Mouse (Mus musculus): ENCODE measurements around the gene Gpr146. TPM values are rescaled to one million over a fixed set of nuclear protein-coding genes. Genes with fewer than 3 reads are reported as not detected.

Gene Gpr146
- polyA plus RNA-seq, 1 experiment from 2014 or later = 3.4 TPM

GRCm38 (mm10) chr5:139416942-139417341 is 39.4 kb downstream of the Gpr146 start:
- 89% methylated on average over 4 of the region's 4 CpGs for WGBS
- Histone ChIP-seq H3K27me3 (no peaks in the 10 kb centered on the region), H3K27ac (replicated peaks) (no peak overlapping the region), H3K9ac (no peak overlapping the region), H3K4me3 (replicated peaks) (no peak overlapping the region), H3K4me2 (replicated peaks) (no peak overlapping the region), H3K36me3 (peaks cover 6% of the 10 kb centered on the region; the same call in 1 of the 2 replicates), H3K9me3 (replicated peaks) (no peaks in the 10 kb centered on the region), H3K4me1 (peaks cover 6% of the 10 kb centered on the region; the same call in 1 of the 2 replicates)
- no peak for ATAC-seq (ENCODE audit: insufficient number of reproducible peaks, low FRiP score, low TSS enrichment, low read depth)

DNA sequence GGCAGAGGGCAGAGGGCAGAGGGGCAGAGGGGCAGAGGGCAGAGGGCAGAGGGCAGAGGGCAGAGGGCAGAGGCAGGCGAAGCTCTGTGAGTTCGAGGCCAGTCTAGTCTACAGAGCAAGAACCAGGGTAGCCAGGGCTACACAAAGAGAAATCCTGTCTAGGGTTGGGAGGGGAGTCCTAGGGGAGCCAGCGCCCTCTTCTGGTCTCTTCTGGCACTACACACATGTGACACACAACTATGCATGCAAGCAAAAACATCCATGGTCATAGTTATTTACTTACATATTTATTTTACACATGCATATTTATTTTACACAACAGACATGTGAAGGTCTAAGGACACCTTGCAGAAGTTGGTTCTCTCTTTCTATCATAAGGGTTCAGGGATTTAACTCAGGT is 40.0 kb downstream of the Gpr146 start:
- H3K4me1 ChIP-seq = peaks cover 8% of the 10 kb centered on the region; the same call in 1 of the 2 replicates
- no peaks in the 10 kb centered on the region for H3K27me3 ChIP-seq
- 90% methylated on average over 3 of the region's 3 CpGs for WGBS
- no peak overlapping the region for H3K4me3 ChIP-seq (replicated peaks)
- ATAC-seq (ENCODE audit: insufficient number of reproducible peaks, low FRiP score, low TSS enrichment, low read depth) = no peak
- peaks cover 6% of the 10 kb centered on the region; the same call in 1 of the 2 replicates for H3K36me3 ChIP-seq
- no peaks in the 10 kb centered on the region for H3K9me3 ChIP-seq (replicated peaks)
- H3K9ac ChIP-seq = no peak overlapping the region
- no peak overlapping the region for H3K27ac ChIP-seq (replicated peaks)
- no peak overlapping the region for H3K4me2 ChIP-seq (replicated peaks)

DNA sequence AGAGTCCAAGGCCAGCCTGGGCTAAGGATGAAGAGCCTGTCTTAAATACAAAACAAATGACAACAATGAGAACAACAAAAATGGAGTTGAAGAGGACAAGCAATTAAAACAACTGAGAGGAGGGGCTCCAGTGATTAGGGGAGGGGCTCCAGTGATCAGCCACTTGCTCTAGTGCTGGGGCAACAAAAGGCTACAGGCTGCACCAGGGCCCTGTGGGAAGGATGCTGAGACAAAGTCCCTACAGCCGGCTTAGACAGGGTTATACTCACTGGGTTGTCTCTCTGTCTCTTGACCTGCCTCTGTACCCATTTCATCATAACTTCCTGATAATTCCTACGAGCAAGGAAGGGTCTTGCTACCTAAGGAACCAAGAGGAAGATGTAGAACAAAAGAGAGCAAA is 40.6 kb downstream of the Gpr146 start:
- no peak for ATAC-seq (ENCODE audit: insufficient number of reproducible peaks, low FRiP score, low TSS enrichment, low read depth)
- Histone ChIP-seq H3K4me2 (replicated peaks) (no peak overlapping the region), H3K27me3 (no peaks in the 10 kb centered on the region), H3K4me1 (peaks cover 15% of the 10 kb centered on the region), H3K9ac (no peak overlapping the region), H3K4me3 (replicated peaks) (no peak overlapping the region), H3K36me3 (peaks cover 6% of the 10 kb centered on the region; the same call in 1 of the 2 replicates), H3K27ac (replicated peaks) (0 out of 2 replicates have a peak overlapping the region, but pooled peaks have one; percentile 12), H3K9me3 (replicated peaks) (no peaks in the 10 kb centered on the region)
- WGBS = 72% methylated on average over 2 of the region's 2 CpGs

DNA sequence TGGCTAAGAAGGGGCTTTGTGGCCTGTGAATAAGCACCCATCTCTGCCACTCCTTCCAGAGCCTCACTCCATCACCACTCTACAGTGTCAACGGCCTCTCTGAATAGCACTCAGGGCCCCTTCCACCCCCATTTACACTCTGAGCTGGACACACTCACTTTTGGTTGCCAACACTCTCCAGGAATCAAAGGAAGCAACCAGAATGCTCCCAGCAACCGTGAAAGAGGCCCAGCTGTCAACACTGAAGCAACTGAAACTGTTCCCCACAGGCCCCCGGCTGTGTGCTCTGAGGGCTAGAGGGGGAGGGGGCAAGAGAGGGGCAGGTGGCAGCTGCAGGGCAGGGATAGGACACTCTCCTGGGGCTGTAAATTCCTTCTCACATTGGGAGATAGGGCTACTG is 41.1 kb downstream of the Gpr146 start:
- Histone ChIP-seq H3K4me2 (replicated peaks) (no peak overlapping the region), H3K9me3 (replicated peaks) (no peaks in the 10 kb centered on the region), H3K9ac (no peak overlapping the region), H3K4me1 (peaks cover 20% of the 10 kb centered on the region), H3K27ac (replicated peaks) (0 out of 2 replicates have a peak overlapping the region, but pooled peaks have one; percentile 12), H3K27me3 (no peaks in the 10 kb centered on the region), H3K4me3 (replicated peaks) (no peak overlapping the region), H3K36me3 (peaks cover 6% of the 10 kb centered on the region; the same call in 1 of the 2 replicates)
- ATAC-seq (ENCODE audit: insufficient number of reproducible peaks, low FRiP score, low TSS enrichment, low read depth) = no peak
- 31% methylated on average over 3 of the region's 3 CpGs for WGBS

DNA sequence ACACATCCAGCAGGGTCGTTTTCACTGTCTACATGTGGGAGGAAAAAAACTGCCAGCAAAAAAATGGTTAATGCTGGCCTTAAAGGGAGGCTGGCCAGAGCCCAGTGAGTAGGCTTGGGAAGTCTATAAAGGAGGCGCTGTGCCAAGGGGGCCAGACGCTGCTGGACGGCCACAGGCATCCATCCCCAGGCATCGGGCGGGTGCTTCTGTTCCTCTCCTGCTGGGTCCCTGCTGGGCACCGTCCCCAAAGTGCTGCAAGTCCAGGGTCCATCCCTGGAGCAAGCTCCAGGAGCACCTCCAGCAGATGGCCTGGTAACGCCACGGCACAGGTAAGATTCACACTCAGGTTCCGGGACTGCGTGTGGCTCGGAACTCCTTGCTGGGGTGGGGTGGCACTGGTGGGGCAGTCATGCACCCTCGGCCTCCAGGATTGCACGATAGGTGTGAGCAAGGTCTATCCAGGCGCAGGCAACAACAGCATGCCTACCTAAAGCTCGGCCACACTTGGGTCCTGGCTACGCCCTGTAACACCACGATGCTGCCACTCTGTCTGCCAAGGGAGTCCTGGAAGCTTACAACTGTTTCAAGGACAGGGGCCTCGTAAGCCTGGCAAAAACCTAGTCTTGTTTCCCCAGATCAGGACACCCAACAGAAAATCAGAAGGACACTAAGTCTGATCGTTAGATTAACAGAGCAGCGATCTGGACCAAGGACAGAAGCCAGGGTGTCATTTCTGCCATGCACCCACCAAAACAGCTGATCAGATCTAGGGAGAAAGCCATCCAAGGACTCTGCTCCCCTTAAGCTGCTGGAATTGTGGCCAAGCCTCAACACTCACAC is 45.7 kb downstream of the Gpr146 start, which contains the start of gene Gper1:
Gene Gper1 (plus strand): TSS at position 126 of the 840 bp plus-strand sequence.
- H3K4me3 ChIP-seq (replicated peaks) = peak within 1 kb of the TSS; percentile 27
- no peaks in the 10 kb centered on the region for H3K9me3 ChIP-seq (replicated peaks)
- ATAC-seq (ENCODE audit: insufficient number of reproducible peaks, low FRiP score, low TSS enrichment, low read depth) = no peak
- no peaks in the 10 kb centered on the region for H3K36me3 ChIP-seq
- H3K4me1 ChIP-seq = peaks cover 30% of the 10 kb centered on the region
- no peak within 1 kb of the TSS for H3K9ac ChIP-seq
- H3K27ac ChIP-seq (replicated peaks) = 0 out of 2 replicates have a peak within 1 kb of the TSS, but pooled peaks have one; percentile 2
- peak within 1 kb of the TSS; percentile 32 for H3K4me2 ChIP-seq (replicated peaks)
- 50% methylated on average over 21 of the region's 21 CpGs for WGBS
- H3K27me3 ChIP-seq = no peaks in the 10 kb centered on the region

DNA sequence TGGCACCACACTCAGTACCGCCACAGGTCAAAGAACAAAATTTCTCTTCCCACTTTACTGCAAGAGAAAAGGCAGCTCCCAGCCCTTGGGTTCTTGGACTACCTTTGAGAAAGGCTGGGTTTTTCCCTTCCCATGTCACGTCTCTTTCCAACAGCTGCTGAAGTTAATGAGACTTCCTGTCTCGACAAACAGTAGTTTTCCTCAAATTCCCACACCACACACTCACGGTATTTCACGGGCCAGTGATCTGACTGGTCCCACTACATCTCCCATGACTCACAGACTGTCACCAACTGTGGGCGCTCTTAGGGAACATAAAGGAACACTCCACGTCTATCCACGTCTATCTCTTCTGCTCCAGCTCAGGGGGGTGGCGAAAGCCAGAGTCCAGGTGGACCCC is 47.7 kb downstream of the Gpr146 start:
- H3K4me3 ChIP-seq (replicated peaks) = no peak overlapping the region
- H3K4me2 ChIP-seq (replicated peaks) = no peak overlapping the region
- H3K27ac ChIP-seq (replicated peaks) = no peak overlapping the region
- WGBS = 67% methylated on average over 9 of the region's 9 CpGs
- no peaks in the 10 kb centered on the region for H3K27me3 ChIP-seq
- H3K4me1 ChIP-seq = peaks cover 29% of the 10 kb centered on the region
- ATAC-seq (ENCODE audit: insufficient number of reproducible peaks, low FRiP score, low TSS enrichment, low read depth) = no peak
- no peaks in the 10 kb centered on the region for H3K36me3 ChIP-seq
- no peaks in the 10 kb centered on the region for H3K9me3 ChIP-seq (replicated peaks)
- no peak overlapping the region for H3K9ac ChIP-seq

- Histone ChIP-seq H3K4me3 (replicated peaks) (no peak overlapping the region), H3K9me3 (replicated peaks) (no peaks in the 10 kb centered on the region), H3K4me1 (peaks cover 32% of the 10 kb centered on the region), H3K27ac (replicated peaks) (no peak overlapping the region), H3K27me3 (no peaks in the 10 kb centered on the region), H3K9ac (no peak overlapping the region), H3K36me3 (no peaks in the 10 kb centered on the region), H3K4me2 (replicated peaks) (no peak overlapping the region)
- 89% methylated on average over 9 of the region's 9 CpGs for WGBS
- ATAC-seq (ENCODE audit: insufficient number of reproducible peaks, low FRiP score, low TSS enrichment, low read depth) = no peak
Measured at GRCm38 (mm10) chr5:139427001-139427400, 49.5 kb downstream of the Gpr146 start.

DNA sequence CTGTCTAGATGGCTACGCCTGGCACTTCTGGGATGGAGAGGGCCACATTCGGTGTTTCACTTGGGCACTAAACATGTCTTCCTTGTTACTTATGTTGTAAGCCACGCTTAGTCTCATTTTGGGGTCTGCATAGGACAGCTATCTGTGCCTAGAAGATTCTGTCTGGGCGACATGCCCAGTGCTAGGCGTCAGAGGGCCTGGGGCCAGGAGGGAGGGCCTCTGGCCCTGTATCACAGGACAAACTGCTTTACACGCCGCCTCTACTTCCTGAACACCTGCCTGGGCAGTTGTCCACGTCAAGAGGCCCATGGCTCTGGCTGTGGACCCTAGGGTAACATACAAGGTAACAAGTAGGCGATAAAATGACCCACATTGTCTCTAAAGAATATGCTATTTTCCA is 50.5 kb downstream of the Gpr146 start:
- no peak overlapping the region for H3K27ac ChIP-seq (replicated peaks)
- no peaks in the 10 kb centered on the region for H3K27me3 ChIP-seq
- peaks cover 25% of the 10 kb centered on the region for H3K4me1 ChIP-seq
- no peak overlapping the region for H3K4me3 ChIP-seq (replicated peaks)
- WGBS = 74% methylated on average over 9 of the region's 9 CpGs
- no peak overlapping the region for H3K9ac ChIP-seq
- no peak for ATAC-seq (ENCODE audit: insufficient number of reproducible peaks, low FRiP score, low TSS enrichment, low read depth)
- H3K9me3 ChIP-seq (replicated peaks) = no peaks in the 10 kb centered on the region
- no peaks in the 10 kb centered on the region for H3K36me3 ChIP-seq
- no peak overlapping the region for H3K4me2 ChIP-seq (replicated peaks)

- Histone ChIP-seq H3K27me3 (no peaks in the 10 kb centered on the region), H3K4me3 (replicated peaks) (no peak overlapping the region)
Measured at GRCm38 (mm10) chr5:139429818-139430341, 52.4 kb downstream of the Gpr146 start.

GRCm38 (mm10) chr5:139432333-139432732 is 54.8 kb downstream of the Gpr146 start:
- Histone ChIP-seq H3K9me3 (replicated peaks) (no peaks in the 10 kb centered on the region), H3K36me3 (no peaks in the 10 kb centered on the region), H3K4me3 (replicated peaks) (no peak overlapping the region), H3K27ac (replicated peaks) (no peak overlapping the region), H3K9ac (no peak overlapping the region), H3K4me2 (replicated peaks) (no peak overlapping the region), H3K27me3 (no peaks in the 10 kb centered on the region), H3K4me1 (peaks cover 16% of the 10 kb centered on the region)
- no peak for ATAC-seq (ENCODE audit: insufficient number of reproducible peaks, low FRiP score, low TSS enrichment, low read depth)
- WGBS = 56% methylated on average over 6 of the region's 6 CpGs

More at GRCm38 (mm10) chr5:139429818-139430341, 52.4 kb downstream of the Gpr146 start:
- Histone ChIP-seq H3K4me1 (peaks cover 11% of the 10 kb centered on the region), H3K9ac (no peak overlapping the region), H3K27ac (replicated peaks) (no peak overlapping the region), H3K9me3 (replicated peaks) (no peaks in the 10 kb centered on the region), H3K36me3 (no peaks in the 10 kb centered on the region), H3K4me2 (replicated peaks) (no peak overlapping the region)
- ATAC-seq (ENCODE audit: insufficient number of reproducible peaks, low FRiP score, low TSS enrichment, low read depth) = no peak
- WGBS = 33% methylated on average over 12 of the region's 12 CpGs

- no peaks in the 10 kb centered on the region for H3K36me3 ChIP-seq
- ATAC-seq (ENCODE audit: insufficient number of reproducible peaks, low FRiP score, low TSS enrichment, low read depth) = no peak
- H3K9ac ChIP-seq = no peak overlapping the region
- 60% methylated on average over 7 of the region's 7 CpGs for WGBS
- H3K4me1 ChIP-seq = peaks cover 16% of the 10 kb centered on the region
- no peaks in the 10 kb centered on the region for H3K27me3 ChIP-seq
- no peak overlapping the region for H3K27ac ChIP-seq (replicated peaks)
- H3K9me3 ChIP-seq (replicated peaks) = no peaks in the 10 kb centered on the region
- no peak overlapping the region for H3K4me2 ChIP-seq (replicated peaks)
- no peak overlapping the region for H3K4me3 ChIP-seq (replicated peaks)
Measured at GRCm38 (mm10) chr5:139432747-139433508, 55.4 kb downstream of the Gpr146 start.
